Mouse (Mus musculus): ENCODE measurements at regions not wholly inside any gene's neighbourhood (a gene's known extent, or its start where the extent isn't known, plus 50 kb on each side); places are given as distances from the start of the nearest gene placed in this dataset.

DNA sequence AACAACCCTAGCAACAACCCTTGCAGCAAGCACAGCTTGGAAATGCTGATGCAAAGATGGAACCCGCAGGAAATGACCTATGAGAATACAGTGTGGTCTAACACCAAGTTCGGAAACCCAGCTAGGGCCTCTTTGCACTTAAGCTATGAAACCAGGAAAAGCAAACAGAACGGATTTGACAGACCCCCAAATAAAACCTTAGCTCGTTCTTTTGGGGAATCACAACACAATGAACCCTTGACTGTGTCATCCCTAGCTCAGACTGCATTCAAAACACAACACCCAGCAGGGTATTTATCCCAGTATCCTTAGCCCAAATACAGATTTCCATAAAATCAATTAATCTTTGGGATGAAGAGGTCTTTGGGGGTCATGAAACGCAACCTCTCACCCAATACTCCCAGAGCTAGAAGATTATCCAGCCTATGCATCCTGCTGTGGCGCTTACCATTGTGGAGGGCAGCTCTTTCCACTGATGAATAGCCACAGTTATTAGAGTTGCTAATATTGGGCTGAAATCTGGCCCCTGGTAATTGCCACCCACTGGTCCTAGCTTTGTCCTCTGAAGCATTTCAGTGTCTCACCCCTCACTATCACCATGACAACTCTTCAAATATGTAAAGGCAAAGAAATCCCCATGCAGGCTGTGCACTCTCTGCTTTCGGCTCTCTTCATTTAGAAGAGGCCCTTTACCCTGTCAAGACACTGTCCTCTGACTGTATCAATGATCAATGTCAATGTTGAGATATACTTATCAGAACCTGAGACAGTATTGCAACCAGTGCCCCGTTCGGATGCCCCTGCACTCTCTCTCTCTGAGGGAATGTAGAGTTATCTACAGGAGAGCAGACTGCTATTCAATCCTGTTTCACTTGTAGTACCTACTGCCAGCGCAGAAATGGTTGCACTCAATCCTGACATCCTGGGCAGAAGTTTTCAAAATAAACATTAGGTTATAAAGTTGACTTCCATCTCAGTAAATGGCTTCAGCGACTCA, 277.7 kb downstream of the Ube2cbp start:
- Histone ChIP-seq H3K9ac (ENCODE audit: insufficient read depth, low read depth, low read length, poor library complexity, severe bottlenecking) (no peak overlapping the region), H3K36me3 (ENCODE audit: control insufficient read depth, insufficient read depth, low read length, poor library complexity, severe bottlenecking) (no peaks in the 10 kb centered on the region), H3K4me3 (ENCODE audit: insufficient read depth in 1 of 2, low read depth in 1 of 2, low read length in 2 of 2, poor library complexity in 1 of 2, severe bottlenecking in 1 of 2) (no peak overlapping the region), H3K27ac (ENCODE audit: insufficient read depth, low read depth, low read length, poor library complexity, severe bottlenecking) (no peak overlapping the region), H3K9me3 (ENCODE audit: control insufficient read depth, insufficient read depth, low read depth, low read length) (no peaks in the 10 kb centered on the region), H3K4me1 (ENCODE audit: control insufficient read depth in 2 of 2, insufficient read depth in 2 of 2, low read length in 2 of 2, poor library complexity in 1 of 2) (no peaks in the 10 kb centered on the region)
- TF ChIP-seq MAFK (IDR thresholded peaks at IDR 0.05; ENCODE audit: insufficient read depth, low read depth, low read length) (no peak), HCFC1 (IDR thresholded peaks at IDR 0.05; ENCODE audit: borderline replicate concordance, insufficient read depth, low read length) (no peak), CHD2 (IDR thresholded peaks at IDR 0.05; ENCODE audit: low read depth, low read length) (no peak), ZNF384 (IDR thresholded peaks at IDR 0.05; ENCODE audit: low read depth, low read length) (no peak), ZC3H11A (IDR thresholded peaks at IDR 0.05; ENCODE audit: borderline replicate concordance, low read depth, low read length) (no peak)
- in situ Hi-C loops (cut with MboI; ENCODE audit: low sequenced_read_pairs in 2 of 2, unreplicated experiment in 2 of 2): no loop called here
- no peak for DNase-seq (ENCODE audit: low read depth, low spot score)

DNA sequence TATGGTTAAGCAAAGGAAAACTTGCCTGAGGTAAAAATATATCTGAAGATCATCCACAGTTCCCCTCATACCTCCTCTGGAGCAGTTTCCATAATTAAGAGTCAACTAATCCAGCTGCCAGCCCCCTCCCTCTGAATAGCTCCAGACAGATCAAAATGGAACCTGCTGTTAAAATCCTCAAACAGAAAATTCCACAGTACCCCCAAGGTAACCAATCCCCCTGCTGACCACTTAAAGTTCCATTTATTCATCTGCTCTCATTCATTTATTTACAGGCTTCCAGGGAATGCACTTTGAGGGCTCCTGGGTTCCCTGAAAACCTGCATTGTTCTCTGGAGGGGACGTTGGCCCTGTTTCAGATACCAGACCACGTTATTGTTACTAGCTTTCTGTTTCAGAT, 275.9 kb downstream of the Ube2cbp start:
- no peaks in the 10 kb centered on the region for H3K4me1 ChIP-seq (ENCODE audit: control insufficient read depth in 2 of 2, insufficient read depth in 2 of 2, low read length in 2 of 2, poor library complexity in 1 of 2)
- no peak for DNase-seq (ENCODE audit: low read depth, low spot score)
- H3K36me3 ChIP-seq (ENCODE audit: control insufficient read depth, insufficient read depth, low read length, poor library complexity, severe bottlenecking): no peaks in the 10 kb centered on the region
- no peak overlapping the region for H3K27ac ChIP-seq (ENCODE audit: insufficient read depth, low read depth, low read length, poor library complexity, severe bottlenecking)
- H3K9me3 ChIP-seq (ENCODE audit: control insufficient read depth, insufficient read depth, low read depth, low read length): no peaks in the 10 kb centered on the region
- H3K4me3 ChIP-seq (ENCODE audit: insufficient read depth in 1 of 2, low read depth in 1 of 2, low read length in 2 of 2, poor library complexity in 1 of 2, severe bottlenecking in 1 of 2): no peak overlapping the region
- no peak overlapping the region for H3K9ac ChIP-seq (ENCODE audit: insufficient read depth, low read depth, low read length, poor library complexity, severe bottlenecking)
- TF ChIP-seq HCFC1 (IDR thresholded peaks at IDR 0.05; ENCODE audit: borderline replicate concordance, insufficient read depth, low read length) (no peak), MAFK (IDR thresholded peaks at IDR 0.05; ENCODE audit: insufficient read depth, low read depth, low read length) (no peak), ZC3H11A (IDR thresholded peaks at IDR 0.05; ENCODE audit: borderline replicate concordance, low read depth, low read length) (no peak), ZNF384 (IDR thresholded peaks at IDR 0.05; ENCODE audit: low read depth, low read length) (no peak), CHD2 (IDR thresholded peaks at IDR 0.05; ENCODE audit: low read depth, low read length) (no peak)
- in situ Hi-C loops (cut with MboI; ENCODE audit: low sequenced_read_pairs in 2 of 2, unreplicated experiment in 2 of 2): no loop called here

DNA sequence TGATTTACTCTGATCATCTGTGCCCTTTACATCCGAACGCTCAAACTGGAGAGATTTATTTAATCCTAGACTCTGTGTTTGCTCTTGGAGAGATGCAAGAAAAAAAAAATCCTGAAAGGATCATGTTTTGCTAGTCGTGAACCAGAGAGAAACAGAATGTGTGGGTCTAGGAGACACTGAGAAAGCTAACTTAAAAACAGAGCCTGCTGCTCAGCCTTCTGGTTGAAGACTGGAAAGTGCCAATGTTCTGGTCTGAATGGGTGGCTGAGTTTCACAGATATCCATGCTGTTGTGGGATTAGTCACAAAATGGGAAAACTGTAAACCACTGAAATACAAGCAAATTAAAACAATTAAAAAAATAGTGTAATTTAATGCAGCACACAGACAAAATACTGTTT, 259.7 kb downstream of the Ube2cbp start:
- Histone ChIP-seq H3K9me3 (ENCODE audit: control insufficient read depth, insufficient read depth, low read depth, low read length) (no peaks in the 10 kb centered on the region), H3K27ac (ENCODE audit: insufficient read depth, low read depth, low read length, poor library complexity, severe bottlenecking) (no peak overlapping the region), H3K36me3 (ENCODE audit: control insufficient read depth, insufficient read depth, low read length, poor library complexity, severe bottlenecking) (no peaks in the 10 kb centered on the region), H3K4me3 (ENCODE audit: insufficient read depth in 1 of 2, low read depth in 1 of 2, low read length in 2 of 2, poor library complexity in 1 of 2, severe bottlenecking in 1 of 2) (no peak overlapping the region), H3K9ac (ENCODE audit: insufficient read depth, low read depth, low read length, poor library complexity, severe bottlenecking) (no peak overlapping the region), H3K4me1 (ENCODE audit: control insufficient read depth in 2 of 2, insufficient read depth in 2 of 2, low read length in 2 of 2, poor library complexity in 1 of 2) (no peaks in the 10 kb centered on the region)
- in situ Hi-C loops (cut with MboI; ENCODE audit: low sequenced_read_pairs in 2 of 2, unreplicated experiment in 2 of 2): no loop called here
- TF ChIP-seq MAFK (IDR thresholded peaks at IDR 0.05; ENCODE audit: insufficient read depth, low read depth, low read length): no peak
- no peak for TF ChIP-seq ZC3H11A (IDR thresholded peaks at IDR 0.05; ENCODE audit: borderline replicate concordance, low read depth, low read length)
- no peak for TF ChIP-seq HCFC1 (IDR thresholded peaks at IDR 0.05; ENCODE audit: borderline replicate concordance, insufficient read depth, low read length)
- TF ChIP-seq CHD2 (IDR thresholded peaks at IDR 0.05; ENCODE audit: low read depth, low read length): no peak
- no peak for TF ChIP-seq ZNF384 (IDR thresholded peaks at IDR 0.05; ENCODE audit: low read depth, low read length)
- DNase-seq (ENCODE audit: low read depth, low spot score): no peak

DNA sequence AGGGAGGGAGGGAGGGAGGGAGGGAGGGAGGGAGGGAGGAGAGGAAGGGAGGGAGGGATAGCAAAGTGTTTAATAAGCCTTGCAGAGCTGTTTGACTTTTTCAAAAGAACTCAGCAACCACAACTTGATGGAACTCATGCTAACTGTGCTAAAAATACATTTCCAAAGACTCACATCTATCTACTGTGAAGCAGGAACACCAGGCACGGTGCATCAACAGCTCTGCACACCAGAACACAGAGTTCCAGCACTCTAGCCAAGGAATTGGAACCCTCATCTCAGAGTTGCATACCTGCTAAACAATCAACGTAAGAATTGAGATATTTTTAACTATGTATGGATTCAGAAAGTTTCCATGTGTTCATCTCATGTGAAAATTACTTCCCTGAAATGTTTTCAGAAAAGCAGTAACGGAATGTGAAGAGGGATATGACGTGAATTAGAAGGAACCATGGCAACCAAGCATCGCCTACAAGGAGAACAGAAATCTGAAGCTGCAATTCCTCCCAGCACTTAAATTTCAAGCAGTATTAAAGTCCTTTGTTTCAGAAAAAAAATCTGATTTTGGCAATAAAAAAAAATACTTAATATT, 256.3 kb downstream of the Ube2cbp start:
- in situ Hi-C loops (cut with MboI; ENCODE audit: low sequenced_read_pairs in 2 of 2, unreplicated experiment in 2 of 2): no loop called here
- no peak for DNase-seq (ENCODE audit: low read depth, low spot score)
- TF ChIP-seq CHD2 (IDR thresholded peaks at IDR 0.05; ENCODE audit: low read depth, low read length) (no peak), ZNF384 (IDR thresholded peaks at IDR 0.05; ENCODE audit: low read depth, low read length) (no peak)

More for the DNA sequence above, 256.3 kb downstream of the Ube2cbp start:
- Histone ChIP-seq H3K36me3 (ENCODE audit: control insufficient read depth, insufficient read depth, low read length, poor library complexity, severe bottlenecking) (no peaks in the 10 kb centered on the region), H3K9me3 (ENCODE audit: control insufficient read depth, insufficient read depth, low read depth, low read length) (no peaks in the 10 kb centered on the region), H3K27ac (ENCODE audit: insufficient read depth, low read depth, low read length, poor library complexity, severe bottlenecking) (no peak overlapping the region), H3K4me3 (ENCODE audit: insufficient read depth in 1 of 2, low read depth in 1 of 2, low read length in 2 of 2, poor library complexity in 1 of 2, severe bottlenecking in 1 of 2) (no peak overlapping the region), H3K4me1 (ENCODE audit: control insufficient read depth in 2 of 2, insufficient read depth in 2 of 2, low read length in 2 of 2, poor library complexity in 1 of 2) (no peaks in the 10 kb centered on the region), H3K9ac (ENCODE audit: insufficient read depth, low read depth, low read length, poor library complexity, severe bottlenecking) (no peak overlapping the region)

All from ES-E14 (cell line).